Mouse (Mus musculus): ENCODE data around the gene Hspa1l. TPM values are rescaled to one million over a fixed set of nuclear protein-coding genes. Genes with fewer than 3 reads are reported as not detected.
"Not testable (repeated sequence)": the region's sequence is repeated elsewhere in the genome, so short reads cannot be mapped to it uniquely, and the experiment has no call there.

The Hspa1l gene
- polyA plus RNA-seq, 1 experiment: 0.25 TPM

DNA sequence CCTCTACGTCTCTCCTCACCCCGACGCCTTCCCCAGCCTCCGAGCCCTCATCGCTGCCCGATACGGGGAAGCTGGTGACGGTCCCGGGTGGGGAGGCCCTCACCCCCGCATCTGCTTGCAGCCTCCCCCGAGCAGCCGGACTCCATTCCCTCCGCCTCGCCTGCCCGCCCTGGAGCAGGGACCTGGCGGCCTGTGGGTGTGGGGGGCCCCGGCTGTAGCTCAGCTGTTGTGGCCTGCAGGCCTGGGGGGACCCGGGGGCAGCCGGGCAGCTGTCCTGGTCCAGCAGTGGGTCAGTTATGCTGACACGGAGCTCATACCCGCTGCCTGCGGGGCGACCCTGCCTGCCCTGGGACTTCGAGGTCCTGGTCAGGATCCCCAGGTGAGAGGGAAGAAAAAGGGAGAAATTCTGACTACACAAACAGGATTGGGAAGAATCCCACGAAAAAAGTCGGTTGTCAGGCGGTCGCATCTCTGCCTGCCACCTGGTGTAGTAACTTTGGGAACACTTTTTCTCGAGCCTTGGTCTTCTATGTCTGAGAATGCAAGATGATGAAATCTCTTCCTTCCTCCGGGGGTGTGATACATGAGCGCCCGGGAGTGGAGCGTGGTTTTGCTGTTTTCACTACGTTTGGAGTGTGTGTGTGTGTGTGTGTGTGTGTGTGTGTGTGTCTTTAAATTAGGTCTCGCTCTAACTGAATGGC lies 29.1 kb downstream of the Hspa1l start:
- Histone ChIP-seq H3K9me3 (replicated peaks; ENCODE audit: control insufficient read depth, insufficient read depth, low read length, poor library complexity, severe bottlenecking) (no peaks in the 10 kb centered on the region), H3K4me1 (ENCODE audit: control insufficient read depth, insufficient read depth, low read length) (peaks cover 5% of the 10 kb centered on the region), H3K9ac (ENCODE audit: low read depth, poor library complexity, severe bottlenecking) (peak overlapping the region; percentile 92), H3K36me3 (ENCODE audit: control insufficient read depth, insufficient read depth, low read length, poor library complexity, severe bottlenecking) (peaks cover 26% of the 10 kb centered on the region), H3K27me3 (ENCODE audit: control insufficient read depth, insufficient read depth, low read length, poor library complexity, severe bottlenecking) (no peaks in the 10 kb centered on the region), H3K4me3 (ENCODE audit: low read depth, low read length) (peak overlapping the region; percentile 91), H3K27ac (ENCODE audit: insufficient read depth, low read length) (peak overlapping the region; percentile 47)
- TF ChIP-seq CTCF (IDR thresholded peaks at IDR 0.05; ENCODE audit: low read depth, low read length): no peak
- TF ChIP-seq POLR2A (IDR thresholded peaks at IDR 0.05; ENCODE audit: insufficient read depth, low read length): no peak
- no peak for TF ChIP-seq EP300 (IDR thresholded peaks at IDR 0.05; ENCODE audit: insufficient read depth, low read depth, low read length)

DNA sequence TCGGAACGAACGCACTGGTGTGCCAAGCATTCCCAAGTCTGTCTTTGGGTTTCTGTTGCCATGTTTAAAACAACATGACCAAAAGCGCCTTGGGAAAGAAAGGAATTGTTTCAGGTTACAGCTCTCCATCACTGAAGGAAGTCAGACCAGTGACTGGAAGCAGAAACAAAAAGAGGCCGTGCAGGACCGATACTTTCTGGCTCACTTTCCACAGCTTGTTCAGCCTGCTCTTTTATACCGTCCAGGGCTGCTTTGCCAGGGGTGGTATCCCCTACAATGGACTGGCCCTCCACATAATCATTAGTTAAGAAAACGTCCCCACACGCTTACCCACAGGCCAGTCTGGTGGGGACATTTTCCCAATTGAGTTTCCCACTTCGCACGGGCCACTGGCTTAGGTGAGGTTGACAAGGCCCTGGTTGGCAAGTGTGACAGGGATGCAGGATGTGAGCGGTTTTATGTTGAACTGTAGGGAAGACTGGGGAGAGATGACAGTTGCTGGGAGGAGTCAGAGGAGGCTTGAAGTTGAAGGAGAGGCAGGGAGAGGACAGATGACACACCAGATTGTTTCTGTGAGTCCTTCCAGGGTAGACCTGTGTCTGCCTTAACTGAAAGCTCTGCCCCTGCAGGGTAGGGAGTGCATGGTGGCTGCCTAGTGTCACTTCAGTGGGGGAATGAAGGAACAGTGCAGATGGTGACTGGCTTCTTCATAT lies 29.8 kb downstream of the Hspa1l start:
- peaks cover 31% of the 10 kb centered on the region for H3K36me3 ChIP-seq (ENCODE audit: control insufficient read depth, insufficient read depth, low read length, poor library complexity, severe bottlenecking)
- H3K9ac ChIP-seq (ENCODE audit: low read depth, poor library complexity, severe bottlenecking): peak overlapping the region; percentile 92
- H3K27me3 ChIP-seq (ENCODE audit: control insufficient read depth, insufficient read depth, low read length, poor library complexity, severe bottlenecking): no peaks in the 10 kb centered on the region
- H3K9me3 ChIP-seq (replicated peaks; ENCODE audit: control insufficient read depth, insufficient read depth, low read length, poor library complexity, severe bottlenecking): no peaks in the 10 kb centered on the region
- H3K4me3 ChIP-seq (ENCODE audit: low read depth, low read length): peak overlapping the region; percentile 91
- H3K27ac ChIP-seq (ENCODE audit: insufficient read depth, low read length): peak overlapping the region; percentile 17; the same call in 1 of the 2 replicates
- no peak for TF ChIP-seq EP300 (IDR thresholded peaks at IDR 0.05; ENCODE audit: insufficient read depth, low read depth, low read length)
- no peak for TF ChIP-seq CTCF (IDR thresholded peaks at IDR 0.05; ENCODE audit: low read depth, low read length)
- TF ChIP-seq POLR2A (IDR thresholded peaks at IDR 0.05; ENCODE audit: insufficient read depth, low read length): no peak
- H3K4me1 ChIP-seq (ENCODE audit: control insufficient read depth, insufficient read depth, low read length): peaks cover 3% of the 10 kb centered on the region

DNA sequence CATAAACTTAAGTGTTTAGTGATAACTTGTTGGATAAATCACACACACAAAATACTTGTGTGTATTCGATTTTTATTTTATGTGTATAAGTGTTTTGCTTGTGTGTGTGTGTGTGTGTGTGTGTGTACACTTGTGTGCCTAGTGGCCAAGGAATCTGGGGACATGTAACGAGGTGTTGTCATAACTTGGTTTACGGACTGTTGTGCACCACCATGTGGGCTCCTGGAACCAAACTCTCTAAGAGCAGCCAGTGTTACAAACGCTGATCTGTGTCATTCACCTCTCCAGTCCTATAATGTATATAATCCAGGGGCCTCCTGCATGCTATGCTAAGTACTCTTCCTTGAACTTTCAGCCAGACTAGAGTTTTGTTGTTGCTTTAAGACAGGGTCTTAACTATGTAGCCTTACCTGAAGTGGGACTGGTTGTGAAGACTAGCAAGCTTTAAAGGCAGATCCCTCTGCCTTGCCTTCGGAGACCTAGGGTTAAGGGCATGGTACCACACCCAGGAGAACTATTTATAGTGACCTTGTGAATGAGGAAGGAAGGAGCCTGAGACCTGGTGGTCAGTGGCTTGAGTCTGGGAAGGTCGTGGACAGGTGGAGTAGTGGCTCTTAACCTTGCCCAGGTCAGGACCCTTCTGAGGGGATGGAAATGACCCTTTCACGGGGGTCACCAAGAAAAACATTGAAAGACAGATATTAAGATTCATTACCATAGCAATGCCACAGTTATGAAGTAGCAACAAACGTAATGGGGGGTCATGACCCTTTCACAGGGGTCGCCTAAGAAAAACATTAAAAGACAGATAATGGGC lies 30.7 kb downstream of the Hspa1l start:
- TF ChIP-seq CTCF (IDR thresholded peaks at IDR 0.05; ENCODE audit: low read depth, low read length): no peak
- TF ChIP-seq EP300 (IDR thresholded peaks at IDR 0.05; ENCODE audit: insufficient read depth, low read depth, low read length): no peak
- TF ChIP-seq POLR2A (IDR thresholded peaks at IDR 0.05; ENCODE audit: insufficient read depth, low read length): no peak
- Histone ChIP-seq H3K36me3 (ENCODE audit: control insufficient read depth, insufficient read depth, low read length, poor library complexity, severe bottlenecking) (peaks cover 30% of the 10 kb centered on the region), H3K27ac (ENCODE audit: insufficient read depth, low read length) (no peak overlapping the region), H3K9me3 (replicated peaks; ENCODE audit: control insufficient read depth, insufficient read depth, low read length, poor library complexity, severe bottlenecking) (no peaks in the 10 kb centered on the region), H3K9ac (ENCODE audit: low read depth, poor library complexity, severe bottlenecking) (peak overlapping the region; percentile 92; the same call in 1 of the 2 replicates), H3K4me3 (ENCODE audit: low read depth, low read length) (no peak overlapping the region), H3K4me1 (ENCODE audit: control insufficient read depth, insufficient read depth, low read length) (peaks cover 3% of the 10 kb centered on the region), H3K27me3 (ENCODE audit: control insufficient read depth, insufficient read depth, low read length, poor library complexity, severe bottlenecking) (no peaks in the 10 kb centered on the region)

DNA sequence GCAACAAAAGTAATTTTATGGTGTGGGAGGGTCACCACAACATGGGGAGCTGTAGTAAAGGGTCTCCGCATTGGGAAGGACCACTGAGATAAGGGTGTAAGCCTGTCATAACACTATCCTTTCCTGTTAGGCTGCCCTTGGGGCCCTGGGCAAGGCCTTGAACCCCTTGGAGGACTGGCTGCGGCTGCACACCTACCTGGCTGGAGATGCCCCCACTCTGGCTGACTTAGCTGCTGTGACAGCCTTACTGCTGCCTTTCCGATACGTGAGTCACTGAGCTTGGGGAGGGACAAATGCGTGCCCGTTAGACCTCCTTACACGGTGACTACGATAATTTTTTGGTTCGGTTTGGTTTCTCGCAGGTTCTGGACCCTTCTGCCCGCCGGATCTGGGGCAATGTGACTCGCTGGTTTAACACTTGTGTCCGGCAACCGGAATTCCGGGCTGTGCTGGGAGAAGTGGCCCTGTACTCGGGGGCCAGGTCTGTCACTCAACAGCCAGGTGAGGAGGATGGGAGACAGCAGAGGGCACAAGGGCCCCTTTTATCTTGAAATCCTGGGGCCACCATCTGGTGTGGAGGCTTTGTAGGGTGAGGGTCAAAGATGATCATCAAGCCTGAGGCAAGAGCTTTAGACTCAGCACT lies 31.7 kb downstream of the Hspa1l start:
- Histone ChIP-seq H3K4me3 (ENCODE audit: low read depth, low read length) (no peak overlapping the region), H3K27ac (ENCODE audit: insufficient read depth, low read length) (no peak overlapping the region), H3K27me3 (ENCODE audit: control insufficient read depth, insufficient read depth, low read length, poor library complexity, severe bottlenecking) (no peaks in the 10 kb centered on the region), H3K4me1 (ENCODE audit: control insufficient read depth, insufficient read depth, low read length) (no peaks in the 10 kb centered on the region), H3K9me3 (replicated peaks; ENCODE audit: control insufficient read depth, insufficient read depth, low read length, poor library complexity, severe bottlenecking) (no peaks in the 10 kb centered on the region), H3K9ac (ENCODE audit: low read depth, poor library complexity, severe bottlenecking) (no peak overlapping the region), H3K36me3 (ENCODE audit: control insufficient read depth, insufficient read depth, low read length, poor library complexity, severe bottlenecking) (peaks cover 37% of the 10 kb centered on the region)
- no peak for TF ChIP-seq CTCF (IDR thresholded peaks at IDR 0.05; ENCODE audit: low read depth, low read length)
- TF ChIP-seq EP300 (IDR thresholded peaks at IDR 0.05; ENCODE audit: insufficient read depth, low read depth, low read length): no peak
- TF ChIP-seq POLR2A (IDR thresholded peaks at IDR 0.05; ENCODE audit: insufficient read depth, low read length): no peak

DNA sequence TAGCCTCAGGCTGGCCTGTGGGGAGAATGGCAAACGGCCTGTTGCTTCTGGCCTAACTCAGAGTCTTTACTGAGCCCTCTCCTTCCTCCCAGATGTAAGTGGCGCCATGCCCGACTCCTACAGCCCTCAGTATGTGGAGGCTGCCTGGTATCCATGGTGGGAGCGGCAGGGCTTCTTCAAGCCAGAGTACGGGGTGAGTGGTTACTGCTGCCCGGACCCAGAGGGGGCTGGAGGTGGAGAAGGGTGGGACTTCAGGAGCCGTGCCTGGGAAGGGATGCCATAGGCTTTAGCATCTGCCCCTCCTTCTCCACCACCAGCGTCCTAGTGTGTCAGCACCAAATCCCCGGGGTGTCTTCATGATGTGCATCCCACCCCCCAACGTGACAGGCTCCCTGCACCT lies 32.7 kb downstream of the Hspa1l start:
- no peak overlapping the region for H3K9ac ChIP-seq (ENCODE audit: low read depth, poor library complexity, severe bottlenecking)
- H3K36me3 ChIP-seq (ENCODE audit: control insufficient read depth, insufficient read depth, low read length, poor library complexity, severe bottlenecking): peaks cover 42% of the 10 kb centered on the region
- H3K4me3 ChIP-seq (ENCODE audit: low read depth, low read length): no peak overlapping the region
- no peaks in the 10 kb centered on the region for H3K4me1 ChIP-seq (ENCODE audit: control insufficient read depth, insufficient read depth, low read length)
- H3K9me3 ChIP-seq (replicated peaks; ENCODE audit: control insufficient read depth, insufficient read depth, low read length, poor library complexity, severe bottlenecking): no peaks in the 10 kb centered on the region
- no peak for TF ChIP-seq POLR2A (IDR thresholded peaks at IDR 0.05; ENCODE audit: insufficient read depth, low read length)
- no peak for TF ChIP-seq CTCF (IDR thresholded peaks at IDR 0.05; ENCODE audit: low read depth, low read length)
- no peak for TF ChIP-seq EP300 (IDR thresholded peaks at IDR 0.05; ENCODE audit: insufficient read depth, low read depth, low read length)
- no peak overlapping the region for H3K27ac ChIP-seq (ENCODE audit: insufficient read depth, low read length)
- H3K27me3 ChIP-seq (ENCODE audit: control insufficient read depth, insufficient read depth, low read length, poor library complexity, severe bottlenecking): no peaks in the 10 kb centered on the region

DNA sequence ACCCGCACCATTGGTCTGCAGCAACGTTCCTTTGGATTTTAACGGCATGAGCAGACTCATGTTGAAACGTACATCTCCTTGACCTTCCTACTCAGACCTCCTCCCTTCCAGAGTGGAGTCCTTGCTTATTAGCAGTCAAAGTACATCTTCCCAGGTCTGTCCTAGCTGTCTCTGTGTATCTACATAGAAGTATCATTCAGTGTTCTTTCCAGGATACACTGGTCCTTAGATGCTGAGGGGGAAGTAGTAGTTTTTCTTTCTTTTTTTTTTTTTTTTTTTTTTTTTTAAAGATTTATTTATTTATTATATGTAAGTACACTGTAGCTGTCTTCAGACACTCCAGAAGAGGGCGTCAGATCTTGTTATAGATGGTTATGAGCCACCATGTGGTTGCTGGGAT lies 33.4 kb downstream of the Hspa1l start:
- not testable (repeated sequence) for H3K9me3 ChIP-seq (replicated peaks; ENCODE audit: control insufficient read depth, insufficient read depth, low read length, poor library complexity, severe bottlenecking); H3K9ac ChIP-seq (ENCODE audit: low read depth, poor library complexity, severe bottlenecking); H3K4me3 ChIP-seq (ENCODE audit: low read depth, low read length); H3K4me1 ChIP-seq (ENCODE audit: control insufficient read depth, insufficient read depth, low read length); H3K27ac ChIP-seq (ENCODE audit: insufficient read depth, low read length); H3K27me3 ChIP-seq (ENCODE audit: control insufficient read depth, insufficient read depth, low read length, poor library complexity, severe bottlenecking)
- peaks cover 49% of the 10 kb centered on the region for H3K36me3 ChIP-seq (ENCODE audit: control insufficient read depth, insufficient read depth, low read length, poor library complexity, severe bottlenecking)

Data from ES-Bruce4 (cell line).